Mouse (Mus musculus): ENCODE measurements around the gene Ppp2r2c.
"Not testable (repeated sequence)": the region's sequence is repeated elsewhere in the genome, so short reads cannot be mapped to it uniquely, and the experiment has no call there.

Gene Ppp2r2c

GRCm38 (mm10) chr5:36929376-36929775 lies 61.1 kb downstream of the Ppp2r2c start:
- in situ Hi-C loops (cut with MseI, MboI): no loop called here

GRCm38 (mm10) chr5:36933383-36933782 lies 65.1 kb downstream of the Ppp2r2c start:
- in situ Hi-C loops (cut with MseI, MboI): no loop called here

GRCm38 (mm10) chr5:36935486-36936473 lies 67.5 kb downstream of the Ppp2r2c start:
- in situ Hi-C loops (cut with MseI, MboI): no loop called here

- in situ Hi-C loops (cut with MseI, MboI): no loop called here
Measured at GRCm38 (mm10) chr5:36936548-36936947, 68.2 kb downstream of the Ppp2r2c start.

GRCm38 (mm10) chr5:36938021-36938420 lies 69.7 kb downstream of the Ppp2r2c start:
- in situ Hi-C loops (cut with MseI, MboI): no loop called here

GRCm38 (mm10) chr5:36938991-36939390 lies 70.7 kb downstream of the Ppp2r2c start:
- in situ Hi-C loops (cut with MseI, MboI): not testable (repeated sequence)

GRCm38 (mm10) chr5:36942446-36942845 lies 74.1 kb downstream of the Ppp2r2c start:
- in situ Hi-C loops (cut with MseI, MboI): no loop called here

GRCm38 (mm10) chr5:36944552-36944951 lies 76.2 kb downstream of the Ppp2r2c start:
- in situ Hi-C loops (cut with MseI, MboI): no loop called here

GRCm38 (mm10) chr5:36945102-36945701 lies 76.9 kb downstream of the Ppp2r2c start:
- in situ Hi-C loops (cut with MseI, MboI): no loop called here

- in situ Hi-C loops (cut with MseI, MboI): no loop called here
Measured at GRCm38 (mm10) chr5:36945713-36946112, 77.4 kb downstream of the Ppp2r2c start.

GRCm38 (mm10) chr5:36946445-36946844 lies 78.1 kb downstream of the Ppp2r2c start:
- in situ Hi-C loops (cut with MseI, MboI): no loop called here

GRCm38 (mm10) chr5:36948831-36949230 lies 80.5 kb downstream of the Ppp2r2c start:
- in situ Hi-C loops (cut with MseI, MboI): no loop called here

GRCm38 (mm10) chr5:36950871-36951270 lies 82.6 kb downstream of the Ppp2r2c start:
- in situ Hi-C loops (cut with MseI, MboI): no loop called here

GRCm38 (mm10) chr5:36952311-36952710 lies 84.0 kb downstream of the Ppp2r2c start:
- in situ Hi-C loops (cut with MseI, MboI): no loop called here

- in situ Hi-C loops (cut with MseI, MboI): loop anchor here in 1 of 2 experiments (5.0 kb wide), 1 partner anchor 47 kb away; no protein-coding TSS in a partner anchor
Measured at GRCm38 (mm10) chr5:36955366-36955765, 87.1 kb downstream of the Ppp2r2c start.

GRCm38 (mm10) chr5:36958837-36959236 lies 90.5 kb downstream of the Ppp2r2c start:
- in situ Hi-C loops (cut with MseI, MboI): loop anchor here in 1 of 2 experiments (5.0 kb wide), 1 partner anchor 43 kb away; no protein-coding TSS in a partner anchor

- in situ Hi-C loops (cut with MseI, MboI): no loop called here
Measured at GRCm38 (mm10) chr5:36960501-36960900, 92.2 kb downstream of the Ppp2r2c start.

GRCm38 (mm10) chr5:36971587-36971986 lies 103.3 kb downstream of the Ppp2r2c start:
- in situ Hi-C loops (cut with MseI, MboI): no loop called here

GRCm38 (mm10) chr5:36975336-36975735 lies 107.0 kb downstream of the Ppp2r2c start:
- in situ Hi-C loops (cut with MseI, MboI): no loop called here

GRCm38 (mm10) chr5:36977809-36978208 lies 109.5 kb downstream of the Ppp2r2c start:
- in situ Hi-C loops (cut with MseI, MboI): no loop called here

- in situ Hi-C loops (cut with MseI, MboI): no loop called here
Measured at GRCm38 (mm10) chr5:36979001-36979400, 110.7 kb downstream of the Ppp2r2c start.

- in situ Hi-C loops (cut with MseI, MboI): no loop called here
Measured at GRCm38 (mm10) chr5:36979631-36980030, 111.3 kb downstream of the Ppp2r2c start.

GRCm38 (mm10) chr5:36982271-36982670 lies 114.0 kb downstream of the Ppp2r2c start:
- in situ Hi-C loops (cut with MseI, MboI): no loop called here

Data from mouse trophoblast stem cell (cell line).